Mouse (Mus musculus): ENCODE measurements around the gene Slc40a1. TPM values are rescaled to one million over a fixed set of nuclear protein-coding genes. Genes with fewer than 3 reads are reported as not detected.

Slc40a1 gene
- polyA plus RNA-seq, 1 experiment from 2014 or later: 526 TPM

DNA sequence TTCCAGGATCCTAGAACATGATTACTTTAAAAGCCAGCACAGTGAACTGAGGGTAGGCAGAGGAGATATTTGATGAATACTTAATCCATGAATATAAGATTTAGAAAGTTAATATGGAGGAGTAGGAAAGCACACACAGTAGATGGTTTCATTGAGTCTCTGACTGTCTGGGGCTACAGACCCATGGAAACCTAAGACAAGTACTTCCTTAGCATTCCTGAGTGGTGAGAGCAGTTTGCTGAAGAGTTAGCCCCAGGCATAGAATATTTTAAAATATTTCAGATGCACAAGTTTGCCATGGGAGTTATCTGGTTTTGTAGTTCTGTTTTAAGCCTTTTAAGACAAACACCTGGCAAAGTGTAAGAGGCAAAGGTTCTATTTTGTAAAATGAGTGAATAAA, 65.2 kb downstream of the Slc40a1 start:
- Histone ChIP-seq H3K27me3 (replicated peaks; ENCODE audit: control insufficient read depth, insufficient read depth, low read length) (no peaks in the 10 kb centered on the region), H3K9me3 (ENCODE audit: control insufficient read depth) (no peaks in the 10 kb centered on the region; the same call in 1 of the 2 replicates), H3K4me1 (replicated peaks; ENCODE audit: control insufficient read depth, insufficient read depth, low read length) (no peaks in the 10 kb centered on the region; the same call in 1 of the 2 replicates), H3K4me2 (replicated peaks; ENCODE audit: low read depth) (no peak overlapping the region), H3K27ac (ENCODE audit: low read depth, low read length) (no peak overlapping the region), H3K9ac (ENCODE audit: low read depth, low read length) (no peak overlapping the region), H3K4me3 (ENCODE audit: low read depth, low read length) (no peak overlapping the region), H3K36me3 (ENCODE audit: control insufficient read depth, insufficient read depth) (no peaks in the 10 kb centered on the region)
- no peak for TF ChIP-seq CTCF (IDR thresholded peaks at IDR 0.05; ENCODE audit: low read depth)
- ATAC-seq: no peak

GRCm38 (mm10) chr1:45860349-45860748, 66.0 kb downstream of the Slc40a1 start:
- Histone ChIP-seq H3K4me3 (ENCODE audit: low read depth, low read length) (no peak overlapping the region), H3K9ac (ENCODE audit: low read depth, low read length) (no peak overlapping the region; the same call in 1 of the 2 replicates), H3K4me2 (replicated peaks; ENCODE audit: low read depth) (peak overlapping the region; percentile 25), H3K9me3 (ENCODE audit: control insufficient read depth) (no peaks in the 10 kb centered on the region; the same call in 1 of the 2 replicates), H3K27ac (ENCODE audit: low read depth, low read length) (no peak overlapping the region), H3K36me3 (ENCODE audit: control insufficient read depth, insufficient read depth) (no peaks in the 10 kb centered on the region), H3K27me3 (replicated peaks; ENCODE audit: control insufficient read depth, insufficient read depth, low read length) (no peaks in the 10 kb centered on the region), H3K4me1 (replicated peaks; ENCODE audit: control insufficient read depth, insufficient read depth, low read length) (no peaks in the 10 kb centered on the region)
- TF ChIP-seq CTCF (IDR thresholded peaks at IDR 0.05; ENCODE audit: low read depth): no peak
- WGBS: 15% methylated on average over 5 of the region's 5 CpGs
- 0 out of 2 replicates have a peak, but pooled peaks have one; percentile 43 for ATAC-seq

Other genes with a start within 250 kb of the Slc40a1 start
- 24.3 and 25.3 TPM in 2 replicates for gene Wdr75, start 131.4 kb downstream of the Slc40a1 start, polyA plus RNA-seq (2015; fragmentation: Nextera tagmentation; extraction: Ambion mirVana)
- not detected in 2 replicates for gene Gm5269, start 36.2 kb downstream of the Slc40a1 start, polyA plus RNA-seq (2015; fragmentation: Nextera tagmentation; extraction: Ambion mirVana)
- gene Dnah7b, start 139.8 kb upstream of the Slc40a1 start, polyA plus RNA-seq (2015; fragmentation: Nextera tagmentation; extraction: Ambion mirVana): 0.46 and 0.65 TPM in 2 replicates